Comparison of ENCODE assay signal across 20 mouse cellular contexts in the genomic region with DNA sequence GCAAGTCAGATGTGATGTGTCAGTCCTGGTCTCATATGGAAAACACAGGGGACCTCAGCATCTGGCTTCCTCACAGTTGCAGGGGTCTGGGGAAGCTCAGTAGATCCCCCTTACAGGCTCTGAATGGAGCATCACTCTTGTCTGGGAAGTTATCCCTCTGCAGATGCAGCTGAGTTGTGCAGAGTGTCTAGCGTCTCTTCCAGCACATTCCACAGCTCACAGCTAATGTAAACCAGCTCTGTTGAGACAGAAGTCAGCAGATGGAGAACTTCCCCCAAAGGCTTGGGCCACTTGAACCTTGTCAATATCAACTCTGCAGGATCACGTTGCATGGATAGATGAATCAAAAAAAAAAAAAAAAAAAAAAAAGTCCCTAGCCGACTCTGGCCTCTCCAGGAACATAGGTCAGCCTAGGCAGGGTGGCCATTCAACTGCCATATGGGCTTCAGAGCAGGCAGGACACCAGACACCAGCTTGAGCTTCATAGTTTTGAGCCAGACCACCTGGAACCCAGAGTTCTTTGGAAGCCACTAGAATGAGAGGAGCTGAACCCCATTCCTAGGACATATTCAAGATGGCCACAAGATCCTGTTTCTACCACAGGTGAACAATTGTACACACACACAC. TPM values are rescaled to one million over a fixed set of nuclear protein-coding genes. Genes with fewer than 3 reads are reported as not detected.
DNase-seq lines count a peak whose midpoint lies in the region; ATAC-seq and TF ChIP-seq lines count a peak whose summit lies in the region.
"Had no signal": no experiment of that assay in that cellular context is flagged by ENCODE, and none has a peak within 500 bp of the region (broad histone marks: within the 10 kb centered on the region; RNA-seq: fewer than 3 reads in every experiment).

No protein-coding gene starts in this region.

- no peaks in the 10 kb centered on the region for H3K4me1 ChIP-seq in kidney, postnatal 0 days (replicated peaks; ENCODE audit: insufficient read depth, low read length)
- no peaks in the 10 kb centered on the region for H3K4me1 ChIP-seq in intestine, postnatal 0 days (replicated peaks; ENCODE audit: control insufficient read depth, insufficient read depth, low read length)
- no peaks in the 10 kb centered on the region for H3K4me1 ChIP-seq in midbrain, embryonic 10.5 days
- H3K4me1 ChIP-seq: embryonic facial prominence, embryonic 12.5 days; limb, embryonic 13.5 days; liver, embryonic 15.5 days; megakaryocyte, embryonic 14.5 days had no signal

- no peaks in the 10 kb centered on the region for H3K27me3 ChIP-seq in kidney, postnatal 0 days (ENCODE audit: insufficient read depth, low read length)
- no peaks in the 10 kb centered on the region for H3K27me3 ChIP-seq in intestine, postnatal 0 days (replicated peaks; ENCODE audit: control insufficient read depth, insufficient read depth, low read length)
- no peaks in the 10 kb centered on the region for H3K27me3 ChIP-seq in midbrain, embryonic 10.5 days (ENCODE audit: low read depth, poor library complexity, severe bottlenecking)
- H3K27me3 ChIP-seq: CH12.LX; embryonic facial prominence, embryonic 12.5 days; limb, embryonic 13.5 days; liver, embryonic 15.5 days; megakaryocyte, embryonic 14.5 days had no signal

- peak; percentile 38 for DNase-seq in kidney, postnatal 0 days (ENCODE audit: low spot score)
- DNase-seq in kidney, postnatal 4 days = no peak
- DNase-seq in lung, postnatal 25 days (ENCODE audit: low spot score) = peak; percentile 37
- peak; percentile 8 for DNase-seq in yolk sac, embryonic 10.5 days (ENCODE audit: low spot score)
- DNase-seq in layer of hippocampus, adult 9-10 months (ENCODE audit: low spot score) = no peak
- DNase-seq in midbrain, embryonic 10.5 days (ENCODE audit: low spot score) = no peak
- DNase-seq in c-Kit-positive CD71-positive TER-119-positive erythroid progenitor cells, embryonic 14.5 days (ENCODE audit: low spot score) = no peak
- DNase-seq: adrenal gland, postnatal 25 days; cerebellum, adult 2 months; kidney, adult 9 months; thymus, postnatal 36 days had no signal

- H3K4me3 ChIP-seq in kidney, postnatal 0 days (replicated peaks; ENCODE audit: low read depth, low read length) = no peak overlapping the region
- H3K4me3 ChIP-seq in intestine, postnatal 0 days (ENCODE audit: low read depth, low read length) = no peak overlapping the region
- H3K4me3 ChIP-seq in midbrain, embryonic 10.5 days = no peak overlapping the region
- H3K4me3 ChIP-seq: embryonic facial prominence, embryonic 12.5 days; limb, embryonic 13.5 days; liver, embryonic 15.5 days; megakaryocyte, embryonic 14.5 days had no signal

- no peak overlapping the region for H3K4me2 ChIP-seq in kidney, postnatal 0 days (ENCODE audit: low read length)
- H3K4me2 ChIP-seq in intestine, postnatal 0 days (replicated peaks; ENCODE audit: low read depth) = no peak overlapping the region
- H3K4me2 ChIP-seq: embryonic facial prominence, embryonic 12.5 days; heart, embryonic 11.5 days; limb, embryonic 13.5 days; liver, embryonic 15.5 days had no signal

- H3K9ac ChIP-seq in kidney, postnatal 0 days (ENCODE audit: low read depth, low read length) = no peak overlapping the region
- no peak overlapping the region for H3K9ac ChIP-seq in intestine, postnatal 0 days (ENCODE audit: low read depth, low read length)
- H3K9ac ChIP-seq: embryonic facial prominence, embryonic 12.5 days; limb, embryonic 13.5 days; liver, embryonic 15.5 days had no signal

- no peaks in the 10 kb centered on the region for H3K9me3 ChIP-seq in kidney, postnatal 0 days (replicated peaks; ENCODE audit: low read length)
- H3K9me3 ChIP-seq in intestine, postnatal 0 days (ENCODE audit: control insufficient read depth) = no peaks in the 10 kb centered on the region
- H3K9me3 ChIP-seq in midbrain, embryonic 10.5 days (replicated peaks) = no peaks in the 10 kb centered on the region
- H3K9me3 ChIP-seq: embryonic facial prominence, embryonic 12.5 days; limb, embryonic 13.5 days; liver, embryonic 15.5 days; megakaryocyte, embryonic 14.5 days had no signal

- 47% methylated on average over 3 of the region's 3 CpGs for WGBS in kidney, postnatal 0 days
- 47% methylated on average over 3 of the region's 3 CpGs for WGBS in intestine, postnatal 0 days
- 91% methylated on average over 3 of the region's 3 CpGs for WGBS in midbrain, embryonic 10.5 days

- H3K36me3 ChIP-seq in kidney, postnatal 0 days (ENCODE audit: insufficient read depth, low read length) = no peaks in the 10 kb centered on the region
- no peaks in the 10 kb centered on the region for H3K36me3 ChIP-seq in intestine, postnatal 0 days (ENCODE audit: control insufficient read depth, insufficient read depth)
- no peaks in the 10 kb centered on the region for H3K36me3 ChIP-seq in midbrain, embryonic 10.5 days
- H3K36me3 ChIP-seq: embryonic facial prominence, embryonic 12.5 days; limb, embryonic 13.5 days; liver, embryonic 15.5 days had no signal

- H3K27ac ChIP-seq in kidney, postnatal 0 days = no peak overlapping the region
- H3K27ac ChIP-seq in intestine, postnatal 0 days (ENCODE audit: low read depth, low read length) = peak overlapping the region; percentile 3; the same call in 1 of the 2 replicates
- H3K27ac ChIP-seq in midbrain, embryonic 10.5 days (replicated peaks) = no peak overlapping the region
- H3K27ac ChIP-seq: embryonic facial prominence, embryonic 12.5 days; limb, embryonic 13.5 days; liver, embryonic 15.5 days had no signal

- ATAC-seq in kidney, postnatal 0 days (replicated peaks; ENCODE audit: low FRiP score, low read depth) = no peak
- no peak for ATAC-seq in intestine, postnatal 0 days
- ATAC-seq: forebrain, embryonic 16.5 days; midbrain, embryonic 16.5 days had no signal

- no peak for TF ChIP-seq CTCF in kidney, postnatal 0 days (IDR thresholded peaks at IDR 0.05; ENCODE audit: low read depth)
- TF ChIP-seq CTCF in intestine, postnatal 0 days (IDR thresholded peaks at IDR 0.05; ENCODE audit: low read depth) = no peak

RNA-seq across cellular contexts. Expression of gene Thbs2, which starts 56.6 kb away (rescaled TPM):
- polyA plus RNA-seq in kidney, postnatal 0 days (2015; fragmentation: Nextera tagmentation; extraction: Ambion mirVana) = 24.6 and 29.5 TPM in 2 replicates
- 20.5 and 20.9 TPM in 2 replicates for polyA plus RNA-seq in intestine, postnatal 0 days (2015; fragmentation: Nextera tagmentation; extraction: Ambion mirVana)
- polyA plus RNA-seq in midbrain, embryonic 10.5 days (2016; fragmentation: Nextera tagmentation; extraction: Ambion mirVana) = 2.0 and 6.4 TPM in 2 replicates

Comparison
In these comparisons a context has a peak if more than half of its experiments do, and no peak if none do; other contexts are left out.
1. DNase-seq: peak in kidney, postnatal 0 days (single experiment), lung, postnatal 25 days (single experiment) and yolk sac, embryonic 10.5 days (single experiment); none in kidney, postnatal 4 days (0 of 2), layer of hippocampus, adult 9-10 months (single experiment), midbrain, embryonic 10.5 days (single experiment) and c-Kit-positive CD71-positive TER-119-positive erythroid progenitor cells, embryonic 14.5 days (single experiment).